Comparison of ENCODE assay signal across 7 mouse cellular contexts in genomic region chr8:3517117-3517495, GRCm38 (mm10). TPM values are rescaled to one million over a fixed set of nuclear protein-coding genes. Genes with fewer than 3 reads are reported as not detected.
DNase-seq lines count a peak whose midpoint lies in the region; ATAC-seq and TF ChIP-seq lines count a peak whose summit lies in the region.

No protein-coding gene starts in this region.

- peak overlapping the region; percentile 59 for H3K4me3 ChIP-seq in C2C12 (ENCODE audit: insufficient read depth, poor library complexity, severe bottlenecking)
- H3K4me3 ChIP-seq in E14TG2a.4 (replicated peaks; ENCODE audit: low read length), result peak overlapping the region; percentile 98
- H3K4me3 ChIP-seq in heart, embryonic 12.5 days, result peak overlapping the region; percentile 72
- peak overlapping the region; percentile 55 for H3K4me3 ChIP-seq in midbrain, embryonic 11.5 days (ENCODE audit: low read depth, low read length)

- H3K9ac ChIP-seq in heart, embryonic 12.5 days, result peak overlapping the region; percentile 66
- H3K9ac ChIP-seq in midbrain, embryonic 11.5 days (ENCODE audit: low read length), result peak overlapping the region; percentile 31; the same call in 1 of the 2 replicates

- intact Hi-C loops in left cerebral cortex, postnatal 4 days (cut with DNase I), result no loop called here

- DNase-seq in left cerebral cortex, postnatal 4 days, result peak; percentile 29
- DNase-seq in midbrain, embryonic 11.5 days (ENCODE audit: low spot score, missing footprints), result peak; percentile 86
- DNase-seq in urinary bladder, postnatal 36 days (ENCODE audit: low spot score in 2 of 2), result no peak

- peaks cover 32% of the 10 kb centered on the region for H3K4me1 ChIP-seq in E14TG2a.4 (replicated peaks; ENCODE audit: low read depth, low read length)
- H3K4me1 ChIP-seq in heart, embryonic 12.5 days (replicated peaks), result peaks cover 5% of the 10 kb centered on the region
- H3K4me1 ChIP-seq in midbrain, embryonic 11.5 days (ENCODE audit: control insufficient read depth, insufficient read depth, low read length), result 0 out of 2 replicates have a peak, but pooled peaks cover 2% of the 10 kb centered on the region

- peak overlapping the region; percentile 32; the same call in 1 of the 2 replicates for H3K27ac ChIP-seq in heart, embryonic 12.5 days (ENCODE audit: poor library complexity, severe bottlenecking)
- no peak overlapping the region for H3K27ac ChIP-seq in midbrain, embryonic 11.5 days (ENCODE audit: low read depth, low read length)

- no peak for TF ChIP-seq CTCF in C2C12 (IDR thresholded peaks at IDR 0.05; ENCODE audit: control insufficient read depth, insufficient read depth, insufficient read length)
- TF ChIP-seq CTCF in E14TG2a.4 (conservative IDR thresholded peaks at IDR 0.05; ENCODE audit: low read length), result no peak

- no peaks in the 10 kb centered on the region for H3K79me3 ChIP-seq in C2C12 (ENCODE audit: low read depth)

- peaks cover 12% of the 10 kb centered on the region for H3K79me2 ChIP-seq in C2C12 (ENCODE audit: control insufficient read depth, insufficient read depth)

- WGBS in heart, embryonic 12.5 days, result 2% methylated on average over 16 of the region's 16 CpGs
- WGBS in midbrain, embryonic 11.5 days, result 12% methylated on average over 16 of the region's 16 CpGs

- H3K9me3 ChIP-seq in E14TG2a.4 (ENCODE audit: low read length), result no peaks in the 10 kb centered on the region
- no peaks in the 10 kb centered on the region for H3K9me3 ChIP-seq in heart, embryonic 12.5 days (replicated peaks)
- no peaks in the 10 kb centered on the region for H3K9me3 ChIP-seq in midbrain, embryonic 11.5 days (ENCODE audit: control insufficient read depth, low read length)

- H3ac ChIP-seq in C2C12 (ENCODE audit: control insufficient read depth, insufficient read length, low read depth), result peak overlapping the region; percentile 51

- no peak for ATAC-seq in heart, embryonic 12.5 days (ENCODE audit: insufficient number of reproducible peaks, low FRiP score)
- no peak; the same call in 1 of the 2 replicates for ATAC-seq in midbrain, embryonic 11.5 days (ENCODE audit: low FRiP score)
- ATAC-seq in monocyte, adult 5-6 weeks (replicated peaks; ENCODE audit: insufficient number of reproducible peaks, low FRiP score, low TSS enrichment, poor library complexity, severe bottlenecking), result no peak

- H3K36me3 ChIP-seq in C2C12 (ENCODE audit: control insufficient read depth, insufficient read depth), result peaks cover 7% of the 10 kb centered on the region
- peaks cover 59% of the 10 kb centered on the region for H3K36me3 ChIP-seq in E14TG2a.4 (ENCODE audit: insufficient read depth, low read length)
- peaks cover 34% of the 10 kb centered on the region for H3K36me3 ChIP-seq in heart, embryonic 12.5 days
- peaks cover 2% of the 10 kb centered on the region; the same call in 1 of the 2 replicates for H3K36me3 ChIP-seq in midbrain, embryonic 11.5 days (ENCODE audit: control insufficient read depth, insufficient read depth, low read length)

- no peaks in the 10 kb centered on the region for H3K27me3 ChIP-seq in C2C12 (ENCODE audit: control insufficient read depth, insufficient read depth, insufficient read length)
- no peaks in the 10 kb centered on the region for H3K27me3 ChIP-seq in E14TG2a.4 (ENCODE audit: insufficient read depth, low read length)
- no peaks in the 10 kb centered on the region for H3K27me3 ChIP-seq in heart, embryonic 12.5 days (replicated peaks)
- H3K27me3 ChIP-seq in midbrain, embryonic 11.5 days (ENCODE audit: control insufficient read depth, insufficient read depth, low read length), result no peaks in the 10 kb centered on the region

- peak overlapping the region; percentile 92 for H3K4me2 ChIP-seq in heart, embryonic 12.5 days
- H3K4me2 ChIP-seq in midbrain, embryonic 11.5 days, result peak overlapping the region; percentile 85

TF ChIP-seq in C2C12, 6 proteins besides CTCF, POLR2A, EP300 and RAD21:
- TF ChIP-seq MYOG (IDR thresholded peaks at IDR 0.05; ENCODE audit: control insufficient read depth, extremely low read depth, insufficient read length), result no peak
- TF ChIP-seq FOSL1 (IDR thresholded peaks at IDR 0.05; ENCODE audit: insufficient read depth, low read length, poor library complexity, severe bottlenecking), result no peak
- TF ChIP-seq MYOD1 (IDR thresholded peaks at IDR 0.05; ENCODE audit: control insufficient read depth, insufficient read length, low read depth), result no peak
- no peak for TF ChIP-seq CEBPB (IDR thresholded peaks at IDR 0.05; ENCODE audit: low read depth)
- no peak for TF ChIP-seq USF1 (IDR thresholded peaks at IDR 0.05; ENCODE audit: low read depth)
- no peak for TF ChIP-seq MAX (IDR thresholded peaks at IDR 0.05)

RNA-seq across cellular contexts. Expression of gene Pnpla6, which starts 1.9 kb away (rescaled TPM):
- polyA plus RNA-seq in C2C12 (2012; fragmentation: generic; extraction: Trizol), result 18.6 TPM
- 21.7 and 23.4 TPM in 2 replicates for polyA plus RNA-seq in heart, embryonic 12.5 days (2016; fragmentation: Nextera tagmentation; extraction: Ambion mirVana)
- 10 to 100 TPM; 75.9 to 81.6 TPM for total RNA-seq in left cerebral cortex, postnatal 4 days (2021)
- polyA plus RNA-seq in midbrain, embryonic 11.5 days (2014; fragmentation: Nextera tagmentation; extraction: Ambion mirVana), result 15.6 and 15.8 TPM in 2 replicates
- total RNA-seq in monocyte, adult 5-6 weeks (2017), result 30.8 to 45.4 TPM (median 31.3 TPM) in 3 replicates

RNA-seq across cellular contexts. Expression of gene Mcoln1, which starts 16.8 kb away (rescaled TPM):
- polyA plus RNA-seq in C2C12 (2012; fragmentation: generic; extraction: Trizol), result 38.7 TPM
- polyA plus RNA-seq in heart, embryonic 12.5 days (2016; fragmentation: Nextera tagmentation; extraction: Ambion mirVana), result 52.7 and 53.5 TPM in 2 replicates
- total RNA-seq in left cerebral cortex, postnatal 4 days (2021), result 10 to 100 TPM; 74.8 to 81.3 TPM
- 44.6 and 47.5 TPM in 2 replicates for polyA plus RNA-seq in midbrain, embryonic 11.5 days (2014; fragmentation: Nextera tagmentation; extraction: Ambion mirVana)
- total RNA-seq in monocyte, adult 5-6 weeks (2017), result 46.3 to 51.3 TPM (median 48.3 TPM) in 3 replicates

RNA-seq across cellular contexts. Expression of gene Zfp358, which starts 24.2 kb away (rescaled TPM):
- polyA plus RNA-seq in C2C12 (2012; fragmentation: generic; extraction: Trizol), result 30.6 TPM
- polyA plus RNA-seq in heart, embryonic 12.5 days (2016; fragmentation: Nextera tagmentation; extraction: Ambion mirVana), result 34.2 and 36.2 TPM in 2 replicates
- total RNA-seq in left cerebral cortex, postnatal 4 days (2021), result 10 to 100 TPM; 43.3 TPM
- 30.2 and 31.3 TPM in 2 replicates for polyA plus RNA-seq in midbrain, embryonic 11.5 days (2014; fragmentation: Nextera tagmentation; extraction: Ambion mirVana)
- total RNA-seq in monocyte, adult 5-6 weeks (2017), result 1.6 to 2.7 TPM (median 2.0 TPM) in 3 replicates

RNA-seq across cellular contexts. Expression of gene Tex45, which starts 46.4 kb away (rescaled TPM):
- not detected for polyA plus RNA-seq in C2C12 (2012; fragmentation: generic; extraction: Trizol)
- not detected in 2 replicates for polyA plus RNA-seq in heart, embryonic 12.5 days (2016; fragmentation: Nextera tagmentation; extraction: Ambion mirVana)
- not detected for total RNA-seq in left cerebral cortex, postnatal 4 days (2021)
- polyA plus RNA-seq in midbrain, embryonic 11.5 days (2014; fragmentation: Nextera tagmentation; extraction: Ambion mirVana), result 0.23 TPM in 1 of 2 replicates, not detected in the other
- 0.29 TPM in 1 of 3 replicates, not detected in the others for total RNA-seq in monocyte, adult 5-6 weeks (2017)

RNA-seq across cellular contexts. Expression of gene Pex11g, which starts 49.6 kb away (rescaled TPM):
- polyA plus RNA-seq in C2C12 (2012; fragmentation: generic; extraction: Trizol), result 1.5 TPM
- polyA plus RNA-seq in heart, embryonic 12.5 days (2016; fragmentation: Nextera tagmentation; extraction: Ambion mirVana), result 4.9 and 5.1 TPM in 2 replicates
- total RNA-seq in left cerebral cortex, postnatal 4 days (2021), result under 1 TPM; 0.64 to 0.66 TPM
- polyA plus RNA-seq in midbrain, embryonic 11.5 days (2014; fragmentation: Nextera tagmentation; extraction: Ambion mirVana), result 1.8 and 2.8 TPM in 2 replicates
- 1.7 to 2.1 TPM in 2 of 3 replicates, not detected in the other for total RNA-seq in monocyte, adult 5-6 weeks (2017)

Comparison
In these comparisons a context has a peak if more than half of its experiments do, and no peak if none do; other contexts are left out.
1. DNase-seq: peak in left cerebral cortex, postnatal 4 days (single experiment) and midbrain, embryonic 11.5 days (single experiment); none in urinary bladder, postnatal 36 days (0 of 2).
2. Peak in every context shown above with its lines, with median percentiles within 50 percentile points of each other: H3K4me3 ChIP-seq.